Mouse (Mus musculus): ENCODE measurements around the gene Ebf3.

DNA sequence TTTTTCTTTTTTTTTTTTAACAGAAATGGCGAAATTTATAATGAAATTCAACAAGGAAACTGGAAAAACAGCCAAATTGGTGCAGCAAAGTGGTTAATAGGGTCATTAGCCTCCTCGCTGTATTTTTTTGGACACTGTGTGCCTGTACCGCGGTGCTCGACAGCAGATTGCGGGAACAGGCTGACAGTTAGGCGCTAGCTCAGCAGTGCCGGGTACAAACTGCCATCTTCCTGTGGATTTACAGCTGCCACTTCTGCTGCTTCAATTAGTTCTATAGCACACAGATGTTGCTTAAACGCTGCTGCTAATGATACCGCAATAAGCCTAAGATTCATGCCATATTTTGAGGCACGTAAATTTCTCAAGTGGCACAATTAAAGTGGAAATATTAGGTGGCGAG is 167.1 kb downstream of the Ebf3 start:
- TF ChIP-seq CTCF (IDR thresholded peaks at IDR 0.05) (no peak), POLR2A (IDR thresholded peaks at IDR 0.05; ENCODE audit: insufficient read depth, low read depth, low read length) (no peak)

All from heart, adult 2 months (tissue).